9 mouse cellular contexts compared by ENCODE assay signal in the genomic region with DNA sequence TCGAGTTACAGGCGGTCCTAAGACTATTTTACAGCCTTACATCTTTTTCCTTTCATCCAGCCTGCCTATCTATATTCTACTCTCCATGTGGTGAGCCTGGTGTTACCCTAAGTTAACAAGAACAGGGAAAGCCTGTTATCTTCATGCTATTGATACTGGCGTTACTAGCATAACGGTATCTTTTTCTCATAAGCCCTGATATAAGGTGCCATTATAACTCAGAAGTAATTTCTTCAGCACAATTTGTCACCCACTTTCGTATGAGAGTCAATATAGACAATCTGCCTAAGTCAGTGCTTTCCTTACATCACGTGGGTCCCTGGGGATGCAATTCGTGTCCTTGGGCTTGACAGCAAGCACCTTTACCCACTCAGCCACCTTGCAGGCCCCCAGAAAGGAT. TPM values are rescaled to one million over a fixed set of nuclear protein-coding genes. Genes with fewer than 3 reads are reported as not detected.
DNase-seq lines count a peak whose midpoint lies in the region; ATAC-seq and TF ChIP-seq lines count a peak whose summit lies in the region.
"Had no signal": no experiment of that assay in that cellular context is flagged by ENCODE, and none has a peak within 500 bp of the region (broad histone marks: within the 10 kb centered on the region; RNA-seq: fewer than 3 reads in every experiment).

No protein-coding gene starts in this region.

- no peak for DNase-seq in heart, adult 8-10 months (ENCODE audit: low spot score)
- DNase-seq in hindbrain, embryonic 14.5 days (ENCODE audit: low spot score) = no peak
- no peak for DNase-seq in midbrain, embryonic 10.5 days (ENCODE audit: low spot score)
- no peak for DNase-seq in frontal cortex, postnatal 10 days (ENCODE audit: low spot score in 2 of 2)
- DNase-seq in natural killer cell, adult 2 months (ENCODE audit: low spot score in 2 of 2) = no peak
- no peak for DNase-seq in thymus, adult 18-20 months
- DNase-seq: gastrocnemius, postnatal 36 days had no signal

- ATAC-seq in heart, embryonic 13.5 days (ENCODE audit: extremely low read depth, insufficient number of reproducible peaks, low FRiP score, low TSS enrichment) = no peak
- ATAC-seq in hindbrain, embryonic 14.5 days (ENCODE audit: low FRiP score) = no peak

- no peak for TF ChIP-seq POLR2A in bone marrow macrophage, adult 2 months (IDR thresholded peaks at IDR 0.05; ENCODE audit: borderline replicate concordance, low read depth, low read length)

- H3K27me3 ChIP-seq in heart, embryonic 13.5 days (replicated peaks) = no peaks in the 10 kb centered on the region
- no peaks in the 10 kb centered on the region for H3K27me3 ChIP-seq in hindbrain, embryonic 14.5 days (ENCODE audit: control insufficient read depth, insufficient read depth, low read length)
- H3K27me3 ChIP-seq in midbrain, embryonic 10.5 days (ENCODE audit: low read depth, poor library complexity, severe bottlenecking) = no peaks in the 10 kb centered on the region

- peak overlapping the region; percentile 77 for H3K4me2 ChIP-seq in heart, embryonic 13.5 days
- peak overlapping the region; percentile 52 for H3K4me2 ChIP-seq in hindbrain, embryonic 14.5 days (replicated peaks)

- no peak overlapping the region for H3K27ac ChIP-seq in heart, embryonic 13.5 days (replicated peaks)
- no peak overlapping the region for H3K27ac ChIP-seq in bone marrow macrophage, adult 2 months (ENCODE audit: insufficient read depth, low read depth, low read length)
- H3K27ac ChIP-seq in hindbrain, embryonic 14.5 days = no peak overlapping the region
- no peak overlapping the region for H3K27ac ChIP-seq in midbrain, embryonic 10.5 days (replicated peaks)

- peak overlapping the region; percentile 92; the same call in 1 of the 2 replicates for H3K9ac ChIP-seq in heart, embryonic 13.5 days
- no peak overlapping the region for H3K9ac ChIP-seq in hindbrain, embryonic 14.5 days

- 58% methylated on average over 7 of the region's 7 CpGs for WGBS in heart, embryonic 13.5 days
- 82% methylated on average over 7 of the region's 7 CpGs for WGBS in hindbrain, embryonic 14.5 days
- 89% methylated on average over 7 of the region's 7 CpGs for WGBS in midbrain, embryonic 10.5 days

- H3K9me3 ChIP-seq in heart, embryonic 13.5 days = no peaks in the 10 kb centered on the region
- H3K9me3 ChIP-seq in hindbrain, embryonic 14.5 days (ENCODE audit: control insufficient read depth, low read length) = no peaks in the 10 kb centered on the region
- H3K9me3 ChIP-seq in midbrain, embryonic 10.5 days (replicated peaks) = no peaks in the 10 kb centered on the region

- H3K4me3 ChIP-seq in heart, embryonic 13.5 days = peak overlapping the region; percentile 89
- peak overlapping the region; percentile 25 for H3K4me3 ChIP-seq in bone marrow macrophage, adult 2 months (ENCODE audit: insufficient read depth, low read length)
- no peak overlapping the region for H3K4me3 ChIP-seq in hindbrain, embryonic 14.5 days (replicated peaks; ENCODE audit: low read length)
- H3K4me3 ChIP-seq in midbrain, embryonic 10.5 days = peak overlapping the region; percentile 82

- H3K36me3 ChIP-seq in heart, embryonic 13.5 days = peaks cover 17% of the 10 kb centered on the region
- no peaks in the 10 kb centered on the region for H3K36me3 ChIP-seq in hindbrain, embryonic 14.5 days (replicated peaks; ENCODE audit: control insufficient read depth, insufficient read depth)
- H3K36me3 ChIP-seq in midbrain, embryonic 10.5 days = peaks cover 5% of the 10 kb centered on the region

- H3K4me1 ChIP-seq in heart, embryonic 13.5 days = peaks cover 23% of the 10 kb centered on the region
- H3K4me1 ChIP-seq in bone marrow macrophage, adult 2 months (ENCODE audit: control insufficient read depth, insufficient read depth, low read length) = peaks cover 19% of the 10 kb centered on the region
- H3K4me1 ChIP-seq in hindbrain, embryonic 14.5 days (replicated peaks; ENCODE audit: control insufficient read depth, insufficient read depth, low read length) = peaks cover 8% of the 10 kb centered on the region
- peaks cover 13% of the 10 kb centered on the region for H3K4me1 ChIP-seq in midbrain, embryonic 10.5 days

- no peak for TF ChIP-seq CTCF in bone marrow macrophage, adult 2 months (IDR thresholded peaks at IDR 0.05; ENCODE audit: low read depth, low read length)

RNA-seq across cellular contexts. Expression of gene Stxbp3, which starts 1.3 kb away (rescaled TPM):
- polyA plus RNA-seq in heart, embryonic 13.5 days (2015; fragmentation: Nextera tagmentation; extraction: Ambion mirVana) = 24.2 and 26.3 TPM in 2 replicates
- 10 to 100 TPM; 16.7 to 27.6 (median 21.9) TPM for total RNA-seq in heart, adult 8-10 months (2022)
- polyA plus RNA-seq in bone marrow macrophage, adult 2 months (2012; ENCODE audit: insufficient read depth, insufficient read length, missing spikeins) = 128 and 141 TPM in 2 replicates
- 14.5 and 17.9 TPM in 2 replicates for polyA plus RNA-seq in hindbrain, embryonic 14.5 days (2014; fragmentation: Nextera tagmentation; extraction: Ambion mirVana)
- polyA plus RNA-seq in midbrain, embryonic 10.5 days (2016; fragmentation: Nextera tagmentation; extraction: Ambion mirVana) = 24.1 and 26.7 TPM in 2 replicates

RNA-seq across cellular contexts. Expression of gene Fndc7, which starts 50.8 kb away (rescaled TPM):
- 0.13 and 0.25 TPM in 2 replicates for polyA plus RNA-seq in heart, embryonic 13.5 days (2015; fragmentation: Nextera tagmentation; extraction: Ambion mirVana)
- under 1 TPM in 1 of 4 experiments, not detected in 3; 0.06 TPM for total RNA-seq in heart, adult 8-10 months (2022)
- 0.51 and 1.0 TPM in 2 replicates for polyA plus RNA-seq in bone marrow macrophage, adult 2 months (2012; ENCODE audit: insufficient read depth, insufficient read length, missing spikeins)
- not detected in 2 replicates for polyA plus RNA-seq in hindbrain, embryonic 14.5 days (2014; fragmentation: Nextera tagmentation; extraction: Ambion mirVana)
- polyA plus RNA-seq in midbrain, embryonic 10.5 days (2016; fragmentation: Nextera tagmentation; extraction: Ambion mirVana) = 0.06 TPM in 1 of 2 replicates, not detected in the other
